Mouse (Mus musculus) small intestine, adult 2 months (tissue): Measurements from ENCODE around the gene Rps7.

Experiments
- CTCF ChIP-seq: fragments of 200-500 bp; IDR thresholded peaks from 2 replicates; pipeline ENCODE4 v1.5.1; 2012; ENCODE audit warnings: low read depth, mild to moderate bottlenecking, control low read depth, inconsistent platforms, low read length, moderate library complexity, mixed read lengths; ENCODE audit not compliant: insufficient replicate concordance, insufficient read length; ENCODE audit errors: extremely low read depth
- POLR2A ChIP-seq: fragments of 200-500 bp; IDR thresholded peaks from 2 replicates; pipeline ENCODE4 v1.6.1; 2012; ENCODE audit warnings: low read depth, mild to moderate bottlenecking, control low read depth, inconsistent platforms, low read length, moderate library complexity

DNA sequence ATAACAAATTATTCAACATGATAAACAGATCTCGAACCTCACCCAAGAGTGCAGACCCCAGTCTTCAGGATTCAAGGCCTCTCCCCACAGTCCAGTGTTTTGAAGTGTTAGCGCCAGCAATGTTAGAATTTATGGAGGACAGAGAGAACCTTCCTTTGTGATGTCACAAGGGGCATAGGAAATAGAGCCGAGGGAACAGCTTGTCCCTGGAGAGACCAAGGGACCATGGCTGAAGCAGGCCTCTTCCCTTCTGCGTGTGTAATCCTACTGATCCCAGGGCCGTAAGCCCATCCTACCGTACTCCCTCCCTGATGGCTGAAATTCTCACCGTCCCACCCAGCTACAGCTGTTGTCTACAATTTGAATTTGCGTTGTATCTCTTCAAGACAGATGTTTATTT, 53.3 kb downstream of the Rps7 start, which contains the start of gene Allc:
- TF ChIP-seq CTCF (no peak), POLR2A (no peak)
